Mouse (Mus musculus) G1E (cell line): ENCODE measurements at regions not wholly inside any gene's neighbourhood (a gene's known extent, or its start where the extent isn't known, plus 50 kb on each side); places are given as distances from the start of the nearest gene placed in this dataset.

Experiments used
- ATAC-seq: 2 replicates; pipeline ENCODE4 v1.8.0; 2016; ENCODE audit warnings: mild to moderate bottlenecking; ENCODE audit not compliant: insufficient number of reproducible peaks, poor library complexity, low FRiP score, severe bottlenecking; ENCODE audit errors: extremely low read depth
- DNase-seq: peaks from one replicate; pipeline ENCODE4 v3.0.0; 2012; ENCODE audit warnings: low spot score
- H3K27me3 ChIP-seq: 2 replicates; pipeline ENCODE4 v1.6.1; 2012; ENCODE audit warnings: mild to moderate bottlenecking, low read length, inconsistent platforms; ENCODE audit not compliant: insufficient read depth
- H3K36me3 ChIP-seq: replicated peaks from 2 replicates; pipeline ENCODE3; 2012; ENCODE audit warnings: mild to moderate bottlenecking, inconsistent platforms
- H3K4me1 ChIP-seq: 2 replicates; pipeline ENCODE4 v1.6.1; 2012; ENCODE audit warnings: low read depth, low read length, inconsistent platforms, mixed read lengths; ENCODE audit not compliant: insufficient read depth
- H3K4me3 ChIP-seq: 2 replicates; pipeline ENCODE4 v1.5.1; 2012; ENCODE audit warnings: low read depth, mild to moderate bottlenecking, inconsistent platforms, low read length, moderate library complexity, mixed read lengths
- H3K9me3 ChIP-seq: replicated peaks from 2 replicates; pipeline ENCODE4 v1.6.1; 2012; ENCODE audit warnings: inconsistent platforms
- CTCF ChIP-seq: IDR thresholded peaks from 2 replicates; pipeline ENCODE4 v1.5.1; 2012; ENCODE audit warnings: low read depth, low read length, inconsistent platforms, mixed read lengths
- GATA1 ChIP-seq: IDR thresholded peaks from 2 replicates; pipeline ENCODE4 v1.6.1; 2012; ENCODE audit warnings: borderline replicate concordance, low read length, inconsistent platforms, mixed read lengths
- GATA2 ChIP-seq: IDR thresholded peaks from 2 replicates; pipeline ENCODE4 v1.6.1; 2012; ENCODE audit warnings: low read depth, low read length, inconsistent platforms, borderline replicate concordance
- POLR2AphosphoS5 ChIP-seq: IDR thresholded peaks from 2 replicates; pipeline ENCODE4 v1.6.1; 2012; ENCODE audit warnings: low read depth, low read length, inconsistent platforms; ENCODE audit not compliant: insufficient replicate concordance
- TAL1 ChIP-seq: conservative IDR thresholded peaks from 2 replicates; pipeline ENCODE4 v1.6.1; 2012; ENCODE audit warnings: low read depth, low read length, inconsistent platforms, mixed read lengths

DNA sequence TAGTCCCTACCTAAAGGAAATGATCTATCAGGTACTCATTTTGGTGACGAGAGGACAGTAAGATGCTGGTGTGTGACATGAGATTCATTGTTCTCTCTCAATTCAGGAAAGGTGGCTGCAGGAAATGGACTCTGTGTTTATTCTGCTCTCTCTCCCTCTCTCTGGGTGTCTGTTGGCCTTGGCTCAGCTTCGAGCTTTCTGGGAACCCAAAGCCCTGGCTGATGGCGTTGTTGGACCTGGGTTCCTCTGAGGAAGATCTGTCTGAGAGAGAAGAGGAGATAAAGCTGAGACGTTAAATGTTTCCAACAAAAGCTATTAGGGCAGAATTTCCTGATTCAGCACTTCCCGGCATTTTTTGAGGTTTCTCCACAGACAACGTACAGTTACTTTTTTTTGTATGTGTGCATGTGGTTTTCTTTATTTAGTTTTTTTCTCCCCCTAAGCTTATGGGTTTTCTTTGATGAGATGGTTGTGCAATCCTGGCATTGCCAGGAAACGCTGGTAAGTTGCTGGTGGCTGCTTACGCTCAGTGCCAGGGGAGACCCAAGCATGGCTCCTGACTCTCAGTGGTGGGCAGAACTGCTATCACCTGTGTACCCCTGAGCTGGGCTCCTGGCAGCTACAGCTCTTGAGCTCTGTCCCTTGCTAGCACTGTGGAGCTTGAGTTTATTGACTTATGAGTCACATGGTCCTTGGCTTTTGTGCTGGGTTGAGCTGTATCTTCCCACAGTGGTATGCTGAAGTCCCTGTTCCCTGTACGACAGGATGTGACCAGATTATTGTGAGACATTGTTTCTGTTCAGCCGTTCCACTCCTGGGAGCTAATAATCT lies 249.8 kb downstream of the Gm10260 start:
- no peak for TF ChIP-seq CTCF
- TF ChIP-seq GATA1, result no peak
- TF ChIP-seq TAL1, result no peak
- TF ChIP-seq GATA2, result no peak
- no peak for TF ChIP-seq POLR2AphosphoS5
- no peaks in the 10 kb centered on the region for H3K36me3 ChIP-seq
- no peak for ATAC-seq
- H3K4me3 ChIP-seq, result no peak overlapping the region
- no peaks in the 10 kb centered on the region for H3K9me3 ChIP-seq
- no peak for DNase-seq
- H3K4me1 ChIP-seq, result no peaks in the 10 kb centered on the region
- H3K27me3 ChIP-seq, result peaks cover 49% of the 10 kb centered on the region

DNA sequence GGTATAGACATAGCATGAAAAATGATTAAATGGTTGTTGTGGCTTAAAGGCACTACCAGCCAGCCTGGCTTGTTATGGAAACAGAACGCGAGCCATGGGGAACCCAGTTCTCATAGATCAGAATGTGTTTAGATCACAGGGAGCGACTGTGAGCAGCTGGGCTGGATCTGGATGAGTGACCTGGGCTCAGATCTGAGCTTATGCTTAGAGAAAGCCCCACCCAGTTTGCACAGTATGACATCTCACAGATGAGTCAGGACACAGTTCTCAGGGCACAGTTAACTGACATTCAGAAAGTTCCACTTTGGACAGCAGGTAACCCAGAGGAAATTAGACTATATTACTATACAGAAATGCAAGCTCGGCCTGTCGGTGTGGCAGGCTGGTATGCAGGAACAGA lies 255.5 kb downstream of the Gm10260 start:
- DNase-seq (no peak), ATAC-seq (no peak)
- no peak for TF ChIP-seq TAL1
- no peak for TF ChIP-seq GATA2
- TF ChIP-seq GATA1, result no peak
- TF ChIP-seq POLR2AphosphoS5, result no peak
- no peak for TF ChIP-seq CTCF
- Histone ChIP-seq H3K4me3 (no peak overlapping the region), H3K4me1 (no peaks in the 10 kb centered on the region), H3K9me3 (no peaks in the 10 kb centered on the region), H3K27me3 (peaks cover 61% of the 10 kb centered on the region), H3K36me3 (no peaks in the 10 kb centered on the region)

DNA sequence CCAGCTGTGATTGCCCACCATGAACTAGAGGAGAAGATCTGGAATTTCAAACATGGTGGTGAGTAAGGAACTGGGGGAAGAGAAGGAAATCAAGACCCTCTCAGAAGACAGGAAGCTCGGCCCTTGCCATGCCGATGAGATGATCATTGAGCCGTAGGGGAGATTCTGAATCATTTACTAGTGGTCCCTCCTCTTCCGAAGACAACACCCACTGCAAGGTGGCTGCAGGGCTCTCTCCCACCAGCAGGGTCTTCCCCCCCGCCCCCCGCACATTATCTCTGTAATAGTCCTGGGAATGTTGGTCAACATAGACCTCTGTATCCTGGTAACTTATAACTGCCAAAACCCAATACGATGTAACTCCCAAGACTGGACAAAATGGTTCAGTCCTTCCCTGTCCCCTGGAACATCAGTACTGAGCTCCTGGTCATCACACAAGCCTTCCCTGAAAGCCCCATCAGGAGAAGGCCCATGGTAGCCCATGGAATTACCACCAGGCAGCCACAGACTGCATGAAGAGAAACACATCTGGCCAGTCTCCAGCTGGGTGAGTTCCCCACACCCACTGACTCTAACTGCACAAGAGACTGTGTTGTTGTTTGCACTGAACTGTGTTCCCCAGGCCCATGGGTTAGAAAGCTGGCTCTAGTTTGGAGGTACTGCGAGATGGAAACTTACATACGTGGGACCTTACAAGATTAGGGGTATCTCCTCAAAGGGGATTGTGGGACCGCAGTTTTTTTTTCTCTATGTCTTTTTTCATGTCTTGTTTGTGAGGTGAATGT lies 256.3 kb downstream of the Gm10260 start:
- TF ChIP-seq CTCF, result no peak
- TF ChIP-seq GATA2, result no peak
- TF ChIP-seq TAL1, result no peak
- no peak for TF ChIP-seq POLR2AphosphoS5
- no peak for TF ChIP-seq GATA1
- peaks cover 62% of the 10 kb centered on the region for H3K27me3 ChIP-seq
- DNase-seq (no peak), ATAC-seq (no peak)
- no peaks in the 10 kb centered on the region for H3K4me1 ChIP-seq
- H3K36me3 ChIP-seq, result no peaks in the 10 kb centered on the region
- H3K9me3 ChIP-seq, result no peaks in the 10 kb centered on the region
- H3K4me3 ChIP-seq, result no peak overlapping the region

DNA sequence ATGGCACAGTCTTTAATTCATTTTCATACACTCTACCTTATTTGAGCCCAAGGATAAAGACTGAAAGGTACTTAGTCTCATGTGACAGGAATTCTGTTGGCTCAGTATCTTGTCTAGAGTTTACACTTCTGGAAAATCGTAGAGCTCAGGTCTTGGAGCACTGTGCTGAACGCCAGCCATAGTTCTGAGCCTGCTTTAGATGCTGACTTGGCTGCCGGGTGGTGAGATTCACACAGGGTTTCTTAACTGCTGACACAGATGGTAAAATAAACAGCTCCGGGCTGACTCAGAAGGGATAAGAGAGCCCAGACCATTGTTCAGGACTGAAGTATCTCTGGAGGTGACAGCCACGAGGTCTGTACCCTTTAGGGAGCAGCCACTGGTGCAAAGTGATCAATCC lies 257.0 kb downstream of the Gm10260 start:
- TF ChIP-seq TAL1 (no peak), POLR2AphosphoS5 (no peak), CTCF (no peak), GATA1 (no peak), GATA2 (no peak)
- no peak for DNase-seq
- no peaks in the 10 kb centered on the region for H3K9me3 ChIP-seq
- H3K4me3 ChIP-seq, result no peak overlapping the region
- no peaks in the 10 kb centered on the region for H3K36me3 ChIP-seq
- H3K4me1 ChIP-seq, result no peaks in the 10 kb centered on the region
- no peak for ATAC-seq
- peaks cover 64% of the 10 kb centered on the region for H3K27me3 ChIP-seq

DNA sequence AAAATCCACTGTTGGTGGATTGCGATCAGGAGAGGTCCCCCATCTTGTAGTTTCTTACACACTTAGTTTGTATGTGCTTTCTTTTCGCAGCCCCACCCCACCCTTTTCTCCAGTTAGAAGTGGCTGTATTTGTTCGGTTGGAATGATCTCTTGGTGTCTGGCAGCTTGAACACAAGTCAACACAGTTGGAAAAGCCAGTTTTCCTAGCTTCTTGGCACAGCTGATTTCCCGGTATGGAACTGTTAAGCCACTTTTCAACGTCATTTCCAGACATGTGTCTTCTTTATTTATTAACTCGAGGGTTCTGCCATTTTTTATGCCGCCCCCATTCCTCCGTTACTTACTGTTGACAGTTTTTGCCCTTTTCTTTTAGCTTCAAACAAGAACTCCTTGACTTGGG lies 259.2 kb downstream of the Enc1 start:
- peaks cover 60% of the 10 kb centered on the region for H3K27me3 ChIP-seq
- DNase-seq (no peak), ATAC-seq (no peak)
- no peaks in the 10 kb centered on the region for H3K36me3 ChIP-seq
- no peaks in the 10 kb centered on the region for H3K9me3 ChIP-seq
- TF ChIP-seq GATA1 (no peak), TAL1 (no peak), POLR2AphosphoS5 (no peak), CTCF (no peak), GATA2 (no peak)
- no peak overlapping the region for H3K4me3 ChIP-seq
- no peaks in the 10 kb centered on the region for H3K4me1 ChIP-seq

DNA sequence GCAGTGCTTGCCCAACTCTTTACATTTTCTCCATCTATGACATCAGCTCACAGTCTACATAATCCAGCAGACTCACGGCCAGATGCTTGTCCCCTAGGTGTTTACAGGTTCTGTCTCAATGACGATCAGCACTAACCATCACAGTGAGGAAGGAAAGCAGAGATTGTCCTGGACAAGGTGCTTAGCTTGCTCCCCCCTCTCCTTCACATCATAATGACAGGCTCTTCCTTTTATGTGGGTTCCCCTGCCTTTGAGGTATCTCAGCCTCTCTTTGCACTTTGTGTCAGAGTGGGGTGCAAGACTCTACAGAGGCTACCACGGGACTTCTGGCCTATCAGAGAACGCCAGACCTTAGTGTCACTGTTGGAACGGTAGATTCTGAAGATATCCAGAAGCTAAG lies 258.1 kb downstream of the Enc1 start:
- ATAC-seq (no peak), DNase-seq (no peak)
- no peaks in the 10 kb centered on the region for H3K36me3 ChIP-seq
- TF ChIP-seq POLR2AphosphoS5, result no peak
- no peak for TF ChIP-seq CTCF
- no peak for TF ChIP-seq TAL1
- TF ChIP-seq GATA2, result no peak
- no peak for TF ChIP-seq GATA1
- H3K4me1 ChIP-seq, result no peaks in the 10 kb centered on the region
- H3K27me3 ChIP-seq, result peaks cover 51% of the 10 kb centered on the region
- H3K4me3 ChIP-seq, result no peak overlapping the region
- no peaks in the 10 kb centered on the region for H3K9me3 ChIP-seq
